Mouse (Mus musculus): ENCODE data around the gene Galp. TPM values are rescaled to one million over a fixed set of nuclear protein-coding genes. Genes with fewer than 3 reads are reported as not detected.
"Not testable (repeated sequence)": the region's sequence is repeated elsewhere in the genome, so short reads cannot be mapped to it uniquely, and the experiment has no call there.

Gene Galp
- total RNA-seq, 2 experiments from 2014 or later: not detected

GRCm38 (mm10) chr7:6172674-6173244, 24.1 kb upstream of the Galp start:
- intact Hi-C loops (cut with DNase I): loop anchor here (2.0 to 5.0 kb wide), 3 partner anchors 16 to 110 kb away; no protein-coding TSS in a partner anchor
- no peak for DNase-seq (ENCODE audit: low spot score in 2 of 2)

DNA sequence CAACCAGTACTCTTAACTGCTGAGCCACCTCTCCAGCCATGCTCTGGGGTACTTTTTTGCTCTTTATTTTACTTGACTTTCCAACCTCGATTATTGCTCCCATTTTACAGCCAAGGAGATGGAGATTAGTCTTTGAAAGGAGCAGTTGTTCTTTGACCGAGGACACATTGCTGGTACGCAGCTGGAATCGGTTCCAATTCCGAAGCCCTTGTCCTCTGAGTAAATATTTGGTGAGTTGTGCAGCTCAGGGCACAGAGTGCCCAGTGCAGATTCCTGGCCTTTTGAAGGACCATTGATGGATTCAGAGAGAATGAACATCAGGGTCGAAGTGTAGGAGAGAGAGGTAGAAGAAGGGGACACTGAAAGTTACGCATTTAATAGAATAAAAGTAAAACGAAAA, 23.0 kb upstream of the Galp start:
- intact Hi-C loops (cut with DNase I): loop anchor here (2.0 to 5.0 kb wide), 3 partner anchors 17 to 109 kb away; no protein-coding TSS in a partner anchor
- no peak for DNase-seq (ENCODE audit: low spot score in 2 of 2)

DNA sequence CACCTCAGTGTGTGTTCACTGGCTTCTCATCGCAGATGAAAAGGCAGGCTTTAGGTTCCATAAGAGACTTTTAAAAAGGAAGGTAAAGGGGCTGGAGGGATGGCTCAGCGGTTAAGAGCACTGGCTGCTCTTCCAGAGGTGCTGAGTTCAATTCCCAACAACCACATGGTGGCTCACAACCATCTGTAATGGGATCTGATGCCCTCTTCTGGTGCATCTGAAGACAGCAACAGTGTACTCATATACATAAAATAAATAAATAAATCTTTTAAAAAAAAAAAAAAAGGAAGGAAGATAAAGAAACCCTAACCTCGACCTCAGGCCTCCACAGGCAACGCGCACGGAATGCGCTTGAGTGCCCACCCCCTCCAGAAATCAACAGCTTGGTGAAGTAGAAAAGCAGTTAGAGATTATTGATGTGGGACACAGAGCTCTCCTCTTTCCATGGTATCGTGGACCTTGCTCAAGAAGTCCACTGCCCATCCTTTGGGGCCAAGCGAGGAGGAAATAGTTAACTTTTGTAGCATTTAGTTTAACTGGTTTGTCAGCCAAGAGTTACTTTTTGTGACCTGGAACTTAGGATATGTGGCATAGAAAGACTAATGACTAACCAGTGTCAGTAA, 22.4 kb upstream of the Galp start:
- intact Hi-C loops (cut with DNase I): loop anchor here (5.0 kb wide), 1 partner anchor 47 kb away; no protein-coding TSS in a partner anchor
- DNase-seq (ENCODE audit: low spot score in 2 of 2): not testable (repeated sequence)

DNA sequence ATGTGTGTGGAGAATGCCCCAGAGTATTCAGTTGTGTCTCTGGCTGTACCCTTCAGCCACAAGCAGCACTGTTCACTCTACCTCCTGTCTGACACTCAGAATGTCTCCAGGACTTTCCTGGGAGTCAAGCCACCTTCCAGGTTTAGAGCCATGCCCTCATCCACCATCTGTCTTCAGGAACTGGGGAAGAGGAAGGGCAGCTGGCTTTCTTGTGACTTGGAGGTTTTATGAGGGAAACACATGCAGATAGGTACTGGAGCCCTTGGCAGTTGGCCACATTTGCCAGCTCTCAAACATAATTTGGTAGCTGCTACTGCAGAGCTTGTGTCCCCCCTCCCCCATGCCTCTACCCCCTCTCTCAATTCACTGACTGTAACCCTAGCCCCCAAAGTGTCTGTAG, 17.9 kb upstream of the Galp start:
- intact Hi-C loops (cut with DNase I): no loop called here
- DNase-seq (ENCODE audit: low spot score in 2 of 2): no peak

GRCm38 (mm10) chr7:6182882-6183281, 14.0 kb upstream of the Galp start:
- intact Hi-C loops (cut with DNase I): no loop called here
- no peak for DNase-seq (ENCODE audit: low spot score in 2 of 2)

DNA sequence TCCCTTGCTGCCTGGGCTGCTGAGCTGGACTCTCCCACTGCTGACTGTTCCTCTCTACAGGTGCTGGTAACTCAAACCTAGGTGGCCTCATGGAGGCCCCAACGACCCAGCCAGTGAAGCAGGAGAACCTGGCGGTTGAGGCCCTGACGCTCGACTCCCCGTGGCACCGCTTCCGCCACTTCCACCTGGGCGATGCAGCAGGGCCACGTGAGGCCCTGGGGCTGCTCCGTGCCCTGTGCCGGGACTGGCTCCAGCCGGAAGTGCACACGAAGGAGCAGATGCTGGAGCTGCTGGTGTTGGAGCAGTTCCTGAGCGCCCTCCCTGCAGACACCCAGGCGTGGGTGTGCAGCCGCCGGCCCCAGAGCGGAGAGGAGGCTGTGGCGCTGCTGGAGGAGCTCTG, 13.1 kb upstream of the Galp start:
- DNase-seq (ENCODE audit: low spot score in 2 of 2): peak in 1 of 2 experiments; percentile 12
- intact Hi-C loops (cut with DNase I): no loop called here

DNA sequence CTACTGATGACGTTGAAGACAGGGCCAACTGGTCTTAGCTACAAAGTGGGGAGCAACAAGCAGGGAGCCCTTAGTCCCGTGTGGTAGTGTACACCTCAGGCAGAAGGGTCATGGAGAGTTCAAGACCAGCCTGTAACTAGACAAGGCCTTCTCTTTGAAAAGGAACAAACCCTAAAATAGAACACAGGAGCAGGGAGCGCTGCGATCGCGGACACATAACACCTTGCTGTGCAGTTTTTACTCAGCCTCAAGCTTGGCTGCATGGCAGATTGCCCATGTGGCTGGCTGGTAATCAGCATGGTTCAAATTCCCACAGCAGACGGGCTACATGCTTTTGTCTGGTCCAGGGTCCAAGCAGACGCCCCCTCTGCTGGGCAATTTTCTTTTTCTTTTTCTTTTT, 12.4 kb upstream of the Galp start:
- DNase-seq (ENCODE audit: low spot score in 2 of 2): no peak
- intact Hi-C loops (cut with DNase I): no loop called here

DNA sequence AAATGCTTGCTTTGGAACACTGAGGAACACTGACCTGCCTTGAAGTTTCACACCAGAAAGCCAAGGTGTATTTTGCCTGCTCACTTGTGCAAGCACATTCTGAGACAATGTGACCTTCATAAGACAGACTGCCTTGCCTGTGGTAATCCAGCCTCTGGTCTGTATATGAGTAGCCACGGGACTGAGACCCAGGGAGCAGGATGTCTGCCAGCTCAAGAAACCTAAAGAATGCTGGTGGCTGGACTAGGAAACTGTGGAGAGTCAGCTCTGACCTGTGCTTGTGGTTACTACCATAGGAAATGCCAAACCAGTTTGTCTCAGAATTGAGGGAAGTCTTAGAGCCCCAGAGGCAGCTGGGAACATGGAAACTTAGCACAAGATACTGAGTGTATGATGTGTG, 11.5 kb upstream of the Galp start:
- no peak for DNase-seq (ENCODE audit: low spot score in 2 of 2)
- intact Hi-C loops (cut with DNase I): no loop called here

GRCm38 (mm10) chr7:6186176-6186575, 10.7 kb upstream of the Galp start:
- intact Hi-C loops (cut with DNase I): no loop called here
- no peak for DNase-seq (ENCODE audit: low spot score in 2 of 2)

DNA sequence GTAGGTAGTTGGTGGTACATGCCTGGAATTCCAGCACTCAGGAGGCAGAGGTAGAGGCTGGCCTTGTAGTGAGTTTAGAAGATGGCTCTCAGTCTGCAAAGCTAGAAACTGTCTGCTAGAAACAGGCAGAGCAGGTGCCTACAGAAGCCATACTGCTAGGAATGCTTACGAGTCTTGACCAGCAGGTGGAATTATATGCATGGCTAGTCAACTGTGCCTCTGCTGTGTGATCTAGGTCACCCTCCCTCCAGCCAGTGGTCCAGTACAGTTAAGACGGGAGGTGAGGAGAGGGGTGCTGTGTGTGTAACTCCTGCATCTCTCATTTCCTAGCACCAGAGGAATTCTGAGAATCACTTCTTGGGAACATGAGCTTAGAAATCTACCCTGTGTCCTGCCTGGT, 10.1 kb upstream of the Galp start:
- no peak for DNase-seq (ENCODE audit: low spot score in 2 of 2)
- intact Hi-C loops (cut with DNase I): no loop called here

DNA sequence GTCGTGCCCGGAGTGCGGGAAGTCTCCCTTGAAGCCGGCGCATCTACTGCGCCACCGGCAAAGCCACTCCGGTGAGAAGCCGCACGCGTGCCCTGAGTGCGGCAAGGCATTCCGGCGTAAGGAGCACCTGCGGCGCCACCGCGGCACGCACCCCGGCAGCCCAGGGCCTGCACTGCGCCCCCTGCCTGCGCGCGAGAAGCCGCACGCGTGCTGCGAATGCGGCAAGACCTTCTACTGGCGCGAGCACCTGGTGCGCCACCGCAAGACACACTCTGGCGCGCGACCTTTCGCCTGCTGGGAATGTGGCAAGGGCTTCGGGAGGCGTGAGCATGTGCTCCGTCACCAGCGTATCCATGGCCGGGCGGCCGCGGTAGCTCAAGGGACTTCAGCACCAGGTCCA, 7.3 kb upstream of the Galp start:
- no peak for DNase-seq (ENCODE audit: low spot score in 2 of 2)
- intact Hi-C loops (cut with DNase I): no loop called here

- peak; percentile 67 to 79 for DNase-seq (ENCODE audit: low spot score in 2 of 2)
- intact Hi-C loops (cut with DNase I): loop anchor here (2.0 kb wide), 1 partner anchor 65 kb away; no protein-coding TSS in a partner anchor
Observed at GRCm38 (mm10) chr7:6191376-6191775, 5.5 kb upstream of the Galp start.

DNA sequence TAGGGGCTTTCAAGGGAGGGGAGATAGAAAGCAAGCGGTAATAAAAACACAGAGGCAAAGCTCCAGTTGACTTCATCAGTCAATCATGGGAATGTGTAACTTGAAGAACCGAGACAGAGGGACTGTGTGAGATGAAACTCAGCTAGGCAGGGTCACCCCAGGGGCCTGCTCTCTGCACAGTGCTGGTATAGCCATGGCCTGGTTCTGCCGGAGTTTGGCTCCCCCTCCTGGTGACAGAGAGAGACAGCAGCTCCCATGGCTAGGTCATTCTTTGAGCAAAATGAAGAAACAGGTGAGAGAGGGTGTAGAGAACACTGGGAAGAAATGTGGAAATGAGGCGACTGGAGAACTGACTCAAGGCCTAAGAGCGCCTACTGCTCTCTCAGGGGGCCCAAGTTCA, 2.8 kb upstream of the Galp start:
- peak; percentile 28 to 38 for DNase-seq (ENCODE audit: low spot score in 2 of 2)
- intact Hi-C loops (cut with DNase I): no loop called here

DNA sequence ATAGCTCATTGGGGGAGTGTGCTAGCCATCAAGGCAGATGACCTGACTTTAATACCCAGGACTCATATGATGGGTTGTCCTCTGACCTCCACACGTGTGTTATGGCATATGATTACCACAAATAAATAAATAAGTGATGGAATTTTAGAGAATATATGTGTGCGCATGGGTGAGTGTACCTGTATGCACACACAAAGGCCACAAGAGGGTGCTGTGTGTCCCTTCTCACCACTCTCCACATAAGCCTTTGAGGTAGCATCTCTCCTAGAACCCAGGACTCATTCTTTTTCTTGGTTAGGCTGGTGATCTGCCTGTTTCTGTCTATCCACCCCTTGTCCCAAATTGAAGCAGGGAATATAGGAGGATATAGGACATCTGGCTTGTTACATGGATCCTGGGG, 1.1 kb upstream of the Galp start:
- intact Hi-C loops (cut with DNase I): no loop called here
- no peak for DNase-seq (ENCODE audit: low spot score in 2 of 2)

DNA sequence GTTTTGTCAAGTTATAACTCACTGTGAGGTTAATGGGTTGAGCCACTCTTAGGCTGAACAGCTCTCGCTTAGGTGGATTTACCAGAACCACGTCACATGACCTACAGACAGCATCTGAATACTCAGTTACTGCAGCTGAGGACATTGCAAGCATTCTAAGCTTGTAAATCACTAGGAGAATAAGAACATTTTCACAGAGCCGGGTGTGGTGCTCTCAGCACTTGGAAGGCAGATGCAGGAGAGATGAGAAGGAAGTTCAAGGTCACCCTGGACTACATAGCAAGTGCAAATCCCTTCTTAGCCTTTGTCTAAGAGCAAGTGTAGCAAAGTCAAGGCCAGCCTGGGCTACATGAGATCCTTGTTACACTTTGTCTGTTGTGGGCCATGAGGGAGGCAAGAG, 7.3 kb downstream of the Galp start:
- no peak for DNase-seq (ENCODE audit: low spot score in 2 of 2)
- intact Hi-C loops (cut with DNase I): no loop called here

DNA sequence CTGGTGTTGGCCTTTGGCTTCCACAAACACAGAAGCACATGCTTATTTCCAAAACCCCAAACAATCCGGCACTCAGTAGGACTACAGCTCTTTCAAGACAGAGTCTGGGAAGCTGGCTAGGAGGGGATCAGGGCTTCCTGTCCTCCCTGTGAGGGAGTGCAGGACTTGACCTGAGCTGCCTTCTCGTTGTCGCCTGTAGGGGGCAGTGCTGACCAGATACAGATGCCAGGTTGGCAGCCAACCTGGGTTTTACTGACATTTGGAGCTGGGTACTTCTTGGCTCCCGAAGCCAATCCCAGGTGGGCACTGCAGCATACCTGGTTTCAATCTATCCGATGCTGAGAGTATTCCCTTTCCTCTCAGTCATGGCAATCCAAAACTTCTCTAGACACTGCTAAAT, 16.3 kb downstream of the Galp start:
- DNase-seq (ENCODE audit: low spot score in 2 of 2): no peak
- intact Hi-C loops (cut with DNase I): no loop called here

DNA sequence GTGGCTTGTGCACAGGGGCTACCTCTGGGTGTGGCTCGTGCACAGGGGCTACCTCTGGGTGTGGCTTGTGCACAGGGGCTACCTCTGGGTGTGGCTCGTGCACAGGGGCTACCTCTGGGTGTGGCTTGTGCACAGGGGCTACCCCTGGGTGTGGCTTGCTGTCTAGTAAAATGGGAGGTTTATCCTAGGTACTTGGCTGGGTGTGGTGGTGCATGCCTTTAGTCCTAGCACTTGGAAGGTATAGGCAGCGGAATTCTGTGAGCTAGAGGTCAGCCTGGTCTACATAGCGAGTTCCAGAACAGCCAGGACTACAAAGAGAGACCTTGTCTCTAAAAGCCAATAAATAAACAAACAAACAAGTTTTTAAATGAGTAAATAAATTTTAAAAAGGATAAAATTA, 17.8 kb downstream of the Galp start:
- DNase-seq (ENCODE audit: low spot score in 2 of 2); intact Hi-C loops (cut with DNase I): not testable (repeated sequence)

DNA sequence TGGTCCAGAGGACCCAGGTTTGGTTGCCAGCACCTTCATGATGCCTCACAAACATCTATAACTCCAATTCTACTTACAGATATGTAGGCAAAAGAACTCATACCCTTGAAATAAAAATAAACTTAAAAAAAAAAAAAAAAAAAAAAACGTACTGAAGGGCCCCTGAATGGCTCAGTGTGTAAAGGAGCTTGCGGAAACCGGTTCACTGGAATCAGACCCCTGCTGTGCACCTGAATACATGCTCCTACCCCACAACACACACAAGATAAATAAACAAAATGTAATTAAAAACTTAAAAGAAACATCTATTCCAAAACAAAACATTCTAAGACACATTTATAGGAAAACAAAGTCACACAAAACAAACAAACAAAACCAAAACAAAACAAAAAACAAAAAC, 23.3 kb downstream of the Galp start:
- intact Hi-C loops (cut with DNase I): no loop called here
- DNase-seq (ENCODE audit: low spot score in 2 of 2): no peak

DNA sequence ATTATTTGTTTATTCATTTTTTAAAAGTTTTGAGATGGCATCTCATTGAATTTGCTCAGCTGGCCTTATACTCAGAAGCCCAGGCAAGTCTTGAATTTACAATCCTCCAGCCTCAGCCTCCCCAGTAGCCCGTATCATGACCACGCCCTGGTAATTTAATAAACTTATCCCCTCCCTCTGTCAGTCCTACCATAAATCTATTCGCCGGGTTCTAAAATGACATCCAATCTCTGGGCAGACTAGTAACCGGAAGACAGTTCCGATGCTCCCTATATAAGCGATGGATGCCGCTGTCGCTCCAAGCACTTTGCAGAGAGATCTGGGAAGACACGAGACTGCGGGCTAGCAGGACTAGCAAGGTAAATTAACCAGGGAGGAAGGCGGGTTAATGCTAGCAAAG, 25.1 kb downstream of the Galp start, which contains the start of gene Zscan5b:
Gene Zscan5b, plus strand, starts transcription at position 301 of the 400 bp plus-strand sequence.
- no peak for DNase-seq (ENCODE audit: low spot score in 2 of 2)
- intact Hi-C loops (cut with DNase I): no loop called here

DNA sequence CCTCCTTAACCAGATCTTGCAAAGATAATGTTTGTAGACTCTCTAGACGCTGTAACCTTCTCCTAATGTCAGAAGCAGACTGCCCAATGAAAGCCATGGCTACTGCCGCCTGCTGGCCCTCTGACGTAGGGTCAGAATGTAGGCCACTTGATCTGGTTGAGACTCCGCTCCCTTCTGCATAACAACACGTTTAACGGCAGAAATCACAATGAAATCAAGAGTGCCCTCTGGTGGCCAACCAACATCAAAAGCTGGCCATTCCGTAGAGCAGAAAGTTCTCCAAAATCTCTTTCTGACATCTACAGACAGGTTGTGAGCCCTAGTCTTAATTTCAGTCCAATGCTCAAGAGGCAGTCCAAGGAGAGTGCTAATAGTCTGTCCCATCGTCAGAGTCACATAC, 31.6 kb downstream of the Galp start:
- DNase-seq (ENCODE audit: low spot score in 2 of 2); intact Hi-C loops (cut with DNase I): not testable (repeated sequence)

DNA sequence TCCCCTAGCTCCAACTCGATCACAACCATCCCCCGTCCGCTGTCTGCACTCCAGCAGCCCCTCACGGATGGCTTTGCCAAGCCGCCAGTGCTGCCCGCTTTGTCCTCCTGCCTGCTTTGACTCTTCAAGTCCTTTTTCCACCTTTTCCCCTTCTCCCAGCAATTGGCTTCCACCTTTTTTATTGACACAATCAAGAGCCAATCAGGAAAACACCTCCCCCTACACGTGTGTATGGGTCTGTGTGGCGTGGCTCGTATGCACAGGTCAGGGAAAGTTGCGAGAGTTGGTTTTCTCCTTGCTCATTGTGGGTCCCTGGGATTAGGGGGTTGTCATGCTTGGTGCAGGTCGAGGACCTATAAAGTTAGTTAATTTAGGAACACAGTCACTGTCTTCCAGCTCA, 42.9 kb downstream of the Galp start:
- intact Hi-C loops (cut with DNase I): loop anchor here (2.0 kb wide), 1 partner anchor 43 kb away; no protein-coding TSS in a partner anchor
- DNase-seq (ENCODE audit: low spot score in 2 of 2): no peak
